Mouse (Mus musculus): ENCODE data around the gene Slc39a9. TPM values are rescaled to one million over a fixed set of nuclear protein-coding genes. Genes with fewer than 3 reads are reported as not detected.

Gene Slc39a9
- 0.22 and 0.48 TPM in 2 replicates for polyA plus RNA-seq (2012)

GRCm38 (mm10) chr12:80643693-80644505, at the start of gene Slc39a9, which contains the start of gene Erh:
TSS of gene Slc39a9 (plus strand) at chr12:80643883.
TSS of gene Erh (minus strand) at chr12:80644341.
- peaks cover 59% of the 10 kb centered on the region for H3K4me1 ChIP-seq (ENCODE audit: control insufficient read depth)
- H3K9me3 ChIP-seq (ENCODE audit: control insufficient read depth, low read length) = no peaks in the 10 kb centered on the region
- H3K36me3 ChIP-seq (ENCODE audit: control insufficient read depth) = peaks cover 61% of the 10 kb centered on the region
- peak within 1 kb of the TSS; percentile 83 for H3K4me3 ChIP-seq (replicated peaks)
- no peaks in the 10 kb centered on the region for H3K27me3 ChIP-seq (ENCODE audit: control insufficient read depth)
- TF ChIP-seq TAL1 (IDR thresholded peaks at IDR 0.05; ENCODE audit: low read length) (no peak), GATA1 (IDR thresholded peaks at IDR 0.05; ENCODE audit: low read length) (no peak)

- H3K4me1 ChIP-seq (ENCODE audit: control insufficient read depth) = peaks cover 34% of the 10 kb centered on the region
- TF ChIP-seq GATA1 (IDR thresholded peaks at IDR 0.05; ENCODE audit: low read length) (no peak), TAL1 (IDR thresholded peaks at IDR 0.05; ENCODE audit: low read length) (no peak)
- H3K27me3 ChIP-seq (ENCODE audit: control insufficient read depth) = no peaks in the 10 kb centered on the region; the same call in 1 of the 2 replicates
- no peak overlapping the region for H3K4me3 ChIP-seq (replicated peaks)
- H3K9me3 ChIP-seq (ENCODE audit: control insufficient read depth, low read length) = no peaks in the 10 kb centered on the region
- no peaks in the 10 kb centered on the region for H3K36me3 ChIP-seq (ENCODE audit: control insufficient read depth)
Measured at GRCm38 (mm10) chr12:80594141-80594540, 49.5 kb upstream of the Slc39a9 start.

- no peaks in the 10 kb centered on the region for H3K36me3 ChIP-seq (ENCODE audit: control insufficient read depth)
- H3K4me1 ChIP-seq (ENCODE audit: control insufficient read depth) = peaks cover 34% of the 10 kb centered on the region
- TF ChIP-seq TAL1 (IDR thresholded peaks at IDR 0.05; ENCODE audit: low read length) = no peak
- TF ChIP-seq GATA1 (IDR thresholded peaks at IDR 0.05; ENCODE audit: low read length) = no peak
- H3K27me3 ChIP-seq (ENCODE audit: control insufficient read depth) = no peaks in the 10 kb centered on the region; the same call in 1 of the 2 replicates
- H3K9me3 ChIP-seq (ENCODE audit: control insufficient read depth, low read length) = no peaks in the 10 kb centered on the region
- no peak overlapping the region for H3K4me3 ChIP-seq (replicated peaks)
Measured at GRCm38 (mm10) chr12:80594781-80595180, 48.9 kb upstream of the Slc39a9 start.

- Histone ChIP-seq H3K9me3 (ENCODE audit: control insufficient read depth, low read length) (no peaks in the 10 kb centered on the region), H3K4me3 (replicated peaks) (no peak overlapping the region), H3K4me1 (ENCODE audit: control insufficient read depth) (peaks cover 34% of the 10 kb centered on the region), H3K36me3 (ENCODE audit: control insufficient read depth) (no peaks in the 10 kb centered on the region), H3K27me3 (ENCODE audit: control insufficient read depth) (no peaks in the 10 kb centered on the region; the same call in 1 of the 2 replicates)
- TF ChIP-seq TAL1 (IDR thresholded peaks at IDR 0.05; ENCODE audit: low read length) (no peak; the same call in 2 of the 3 replicates), GATA1 (IDR thresholded peaks at IDR 0.05; ENCODE audit: low read length) (no peak)
Measured at GRCm38 (mm10) chr12:80595566-80595965, 48.1 kb upstream of the Slc39a9 start.

- Histone ChIP-seq H3K9me3 (ENCODE audit: control insufficient read depth, low read length) (no peaks in the 10 kb centered on the region), H3K36me3 (ENCODE audit: control insufficient read depth) (no peaks in the 10 kb centered on the region), H3K27me3 (ENCODE audit: control insufficient read depth) (no peaks in the 10 kb centered on the region; the same call in 1 of the 2 replicates), H3K4me1 (ENCODE audit: control insufficient read depth) (peaks cover 34% of the 10 kb centered on the region), H3K4me3 (replicated peaks) (no peak overlapping the region)
- TF ChIP-seq GATA1 (IDR thresholded peaks at IDR 0.05; ENCODE audit: low read length) (no peak), TAL1 (IDR thresholded peaks at IDR 0.05; ENCODE audit: low read length) (no peak)
Measured at GRCm38 (mm10) chr12:80595968-80596367, 47.7 kb upstream of the Slc39a9 start.

- no peaks in the 10 kb centered on the region; the same call in 1 of the 2 replicates for H3K27me3 ChIP-seq (ENCODE audit: control insufficient read depth)
- H3K4me1 ChIP-seq (ENCODE audit: control insufficient read depth) = peaks cover 46% of the 10 kb centered on the region
- no peak overlapping the region for H3K4me3 ChIP-seq (replicated peaks)
- no peaks in the 10 kb centered on the region for H3K9me3 ChIP-seq (ENCODE audit: control insufficient read depth, low read length)
- H3K36me3 ChIP-seq (ENCODE audit: control insufficient read depth) = no peaks in the 10 kb centered on the region
- TF ChIP-seq GATA1 (IDR thresholded peaks at IDR 0.05; ENCODE audit: low read length) = no peak
- TF ChIP-seq TAL1 (IDR thresholded peaks at IDR 0.05; ENCODE audit: low read length) = no peak
Measured at GRCm38 (mm10) chr12:80598236-80598635, 45.4 kb upstream of the Slc39a9 start.

- H3K27me3 ChIP-seq (ENCODE audit: control insufficient read depth) = no peaks in the 10 kb centered on the region; the same call in 1 of the 2 replicates
- peaks cover 46% of the 10 kb centered on the region for H3K4me1 ChIP-seq (ENCODE audit: control insufficient read depth)
- no peaks in the 10 kb centered on the region for H3K36me3 ChIP-seq (ENCODE audit: control insufficient read depth)
- no peak overlapping the region for H3K4me3 ChIP-seq (replicated peaks)
- TF ChIP-seq GATA1 (IDR thresholded peaks at IDR 0.05; ENCODE audit: low read length) = no peak
- TF ChIP-seq TAL1 (IDR thresholded peaks at IDR 0.05; ENCODE audit: low read length) = no peak
- no peaks in the 10 kb centered on the region for H3K9me3 ChIP-seq (ENCODE audit: control insufficient read depth, low read length)
Measured at GRCm38 (mm10) chr12:80598756-80599155, 44.9 kb upstream of the Slc39a9 start.

- H3K27me3 ChIP-seq (ENCODE audit: control insufficient read depth) = no peaks in the 10 kb centered on the region; the same call in 1 of the 2 replicates
- no peaks in the 10 kb centered on the region for H3K36me3 ChIP-seq (ENCODE audit: control insufficient read depth)
- H3K4me3 ChIP-seq (replicated peaks) = no peak overlapping the region
- no peaks in the 10 kb centered on the region for H3K9me3 ChIP-seq (ENCODE audit: control insufficient read depth, low read length)
- peaks cover 16% of the 10 kb centered on the region for H3K4me1 ChIP-seq (ENCODE audit: control insufficient read depth)
- TF ChIP-seq TAL1 (IDR thresholded peaks at IDR 0.05; ENCODE audit: low read length) (no peak; the same call in 2 of the 3 replicates), GATA1 (IDR thresholded peaks at IDR 0.05; ENCODE audit: low read length) (no peak)
Measured at GRCm38 (mm10) chr12:80601597-80602269, 42.0 kb upstream of the Slc39a9 start.

- peaks cover 12% of the 10 kb centered on the region for H3K4me1 ChIP-seq (ENCODE audit: control insufficient read depth)
- H3K27me3 ChIP-seq (ENCODE audit: control insufficient read depth) = no peaks in the 10 kb centered on the region; the same call in 1 of the 2 replicates
- TF ChIP-seq TAL1 (IDR thresholded peaks at IDR 0.05; ENCODE audit: low read length) (no peak), GATA1 (IDR thresholded peaks at IDR 0.05; ENCODE audit: low read length) (no peak)
- no peaks in the 10 kb centered on the region for H3K36me3 ChIP-seq (ENCODE audit: control insufficient read depth)
- H3K9me3 ChIP-seq (ENCODE audit: control insufficient read depth, low read length) = no peaks in the 10 kb centered on the region
- H3K4me3 ChIP-seq (replicated peaks) = no peak overlapping the region
Measured at GRCm38 (mm10) chr12:80602432-80602831, 41.3 kb upstream of the Slc39a9 start.

All from erythroblast, embryonic 14.5 days (primary cell).